Mouse (Mus musculus) embryo, embryonic 9.5 days (tissue): ENCODE results near the gene Myo10.

Experiments used
- DNase-seq: peaks from one replicate; pipeline ENCODE4 v3.0.0-alpha.2; 2017; ENCODE audit errors: extremely low spot score

The Myo10 gene

GRCm38 (mm10) chr15:25622200-25622866 lies at the start of gene Myo10:
Myo10 (plus strand) TSS chr15:25622525.
- DNase-seq: peak; percentile 100

GRCm38 (mm10) chr15:25573113-25573512 lies 49.2 kb upstream of the Myo10 start:
- no peak for DNase-seq

- DNase-seq: no peak
Measured at GRCm38 (mm10) chr15:25573876-25574601, 48.3 kb upstream of the Myo10 start.

- DNase-seq: no peak
Measured at GRCm38 (mm10) chr15:25577327-25578051, 44.8 kb upstream of the Myo10 start.

GRCm38 (mm10) chr15:25578369-25578768 lies 44.0 kb upstream of the Myo10 start:
- no peak for DNase-seq

GRCm38 (mm10) chr15:25580731-25581130 lies 41.6 kb upstream of the Myo10 start:
- peak; percentile 47 for DNase-seq

- DNase-seq: no peak
Measured at GRCm38 (mm10) chr15:25582055-25582454, 40.3 kb upstream of the Myo10 start.

GRCm38 (mm10) chr15:25583361-25583760 lies 39.0 kb upstream of the Myo10 start:
- no peak for DNase-seq

- no peak for DNase-seq
Measured at GRCm38 (mm10) chr15:25586828-25587227, 35.5 kb upstream of the Myo10 start.

- no peak for DNase-seq
Measured at GRCm38 (mm10) chr15:25587943-25588342, 34.4 kb upstream of the Myo10 start.

- no peak for DNase-seq
Measured at GRCm38 (mm10) chr15:25589318-25589902, 32.9 kb upstream of the Myo10 start.

GRCm38 (mm10) chr15:25589916-25590315 lies 32.4 kb upstream of the Myo10 start:
- DNase-seq: no peak

- DNase-seq: no peak
Measured at GRCm38 (mm10) chr15:25590891-25591290, 31.4 kb upstream of the Myo10 start.

- DNase-seq: no peak
Measured at GRCm38 (mm10) chr15:25591964-25592363, 30.4 kb upstream of the Myo10 start.

- no peak for DNase-seq
Measured at GRCm38 (mm10) chr15:25593469-25594150, 28.7 kb upstream of the Myo10 start.

- no peak for DNase-seq
Measured at GRCm38 (mm10) chr15:25598313-25598712, 24.0 kb upstream of the Myo10 start.

- no peak for DNase-seq
Measured at GRCm38 (mm10) chr15:25602306-25602705, 20.0 kb upstream of the Myo10 start.

GRCm38 (mm10) chr15:25603286-25603685 lies 19.0 kb upstream of the Myo10 start:
- DNase-seq: no peak

GRCm38 (mm10) chr15:25604231-25604630 lies 18.1 kb upstream of the Myo10 start:
- no peak for DNase-seq

GRCm38 (mm10) chr15:25605376-25605775 lies 16.9 kb upstream of the Myo10 start:
- no peak for DNase-seq

GRCm38 (mm10) chr15:25608742-25609141 lies 13.6 kb upstream of the Myo10 start:
- no peak for DNase-seq

GRCm38 (mm10) chr15:25609253-25609652 lies 13.1 kb upstream of the Myo10 start:
- no peak for DNase-seq
